Mouse (Mus musculus) thymus, postnatal 36 days (tissue): ENCODE measurements around the gene A26c2.

Source experiments
- DNase-seq, 2 experiments: peaks; one replicate each; pipeline ENCODE4 v3.0.0; 2022; ENCODE audit warnings: mixed read lengths in 2 of 2

A26c2 gene

DNA sequence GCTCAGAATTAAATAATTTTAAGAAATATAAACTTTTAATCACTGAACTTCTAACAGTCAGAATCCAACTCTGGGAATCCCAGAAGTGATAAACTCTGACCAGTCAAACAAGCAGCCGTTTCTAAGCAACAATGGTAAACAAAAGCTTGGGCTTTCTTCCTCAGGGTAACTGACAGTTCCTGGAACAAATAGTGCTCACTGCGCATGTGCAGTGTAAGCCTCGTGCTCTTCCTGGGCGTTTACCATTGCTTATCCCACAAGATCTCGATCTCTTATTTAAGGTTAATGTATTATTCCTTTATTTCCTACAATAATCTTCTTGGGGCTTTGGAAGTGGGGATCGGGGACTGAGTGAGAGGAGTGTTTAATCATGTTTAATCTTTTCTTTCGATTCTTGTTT is at the start of gene A26c2:
TSS of gene A26c2 (minus strand) at position 101 of the 400 bp plus-strand sequence.
- DNase-seq: no peak

DNA sequence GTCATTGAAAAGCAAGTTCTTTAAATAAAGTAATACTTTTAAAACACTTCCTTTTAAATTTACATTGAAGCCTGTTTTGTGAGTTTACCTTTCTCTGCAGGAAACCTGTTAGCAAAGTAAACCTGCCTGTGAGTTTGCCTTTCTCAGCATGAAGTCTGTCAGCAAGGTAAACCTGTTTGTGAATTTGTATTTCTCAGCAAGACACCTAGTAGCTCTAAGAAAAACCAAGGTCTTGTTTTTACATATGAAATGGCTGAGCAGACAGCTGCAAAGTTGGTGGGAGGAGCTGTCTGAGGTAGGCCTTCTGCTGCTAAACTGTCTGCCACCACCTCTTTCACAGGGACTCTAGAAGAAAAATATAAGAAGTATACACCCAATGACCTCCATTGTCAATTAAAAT is 28.0 kb upstream of the A26c2 start:
- DNase-seq: no peak
